Mouse (Mus musculus): ENCODE measurements around the gene Plin4.

GRCm38 (mm10) chr17:56148280-56148679, 38.7 kb upstream of the Plin4 start:
- TF ChIP-seq CTCF (IDR thresholded peaks at IDR 0.05; ENCODE audit: borderline replicate concordance, control insufficient read depth, extremely low read depth, insufficient read depth, low read length, poor library complexity), result no peak
- peak; percentile 25; the same call in 1 of the 2 replicates for TF ChIP-seq POLR2A (IDR thresholded peaks at IDR 0.05; ENCODE audit: control insufficient read depth, extremely low read depth, insufficient read depth, low read length, poor library complexity)

All from thymus, adult 2 months (tissue).